ENCODE assay signal across 20 mouse cellular contexts in the genomic region with DNA sequence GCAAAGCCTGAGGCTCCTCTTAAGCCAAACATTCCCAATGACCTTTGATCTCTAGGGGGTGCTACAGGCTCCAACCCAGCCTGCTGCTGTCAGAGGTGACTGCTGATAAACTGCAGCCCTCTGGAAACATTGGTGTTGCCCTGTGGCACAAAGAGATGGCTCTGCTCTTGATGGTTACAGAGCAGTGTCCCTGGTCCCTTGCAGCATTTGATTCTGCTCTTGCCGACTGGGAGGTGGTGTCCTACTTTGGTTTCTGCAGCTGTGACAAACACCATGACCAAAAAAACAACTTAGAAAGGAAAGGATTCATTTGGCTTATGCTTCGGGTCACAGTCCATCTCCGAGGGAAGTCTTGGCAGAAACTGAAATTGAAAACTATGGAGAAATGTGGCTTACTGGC. TPM values are rescaled to one million over a fixed set of nuclear protein-coding genes. Genes with fewer than 3 reads are reported as not detected.
DNase-seq lines count a peak whose midpoint lies in the region; ATAC-seq and TF ChIP-seq lines count a peak whose summit lies in the region.
"Had no signal": no experiment of that assay in that cellular context is flagged by ENCODE, and none has a peak within 500 bp of the region (broad histone marks: within the 10 kb centered on the region; RNA-seq: fewer than 3 reads in every experiment).

No protein-coding gene starts in this region.

- H3K4me3 ChIP-seq in intestine, postnatal 0 days (ENCODE audit: low read depth, low read length): no peak overlapping the region
- no peak overlapping the region for H3K4me3 ChIP-seq in neural tube, embryonic 15.5 days (replicated peaks)
- H3K4me3 ChIP-seq: heart, embryonic 12.5 days; layer of hippocampus, adult 2 months; liver, embryonic 13.5 days; neural tube, embryonic 13.5 days had no signal

- H3K27me3 ChIP-seq in intestine, postnatal 0 days (replicated peaks; ENCODE audit: control insufficient read depth, insufficient read depth, low read length): no peaks in the 10 kb centered on the region
- no peaks in the 10 kb centered on the region for H3K27me3 ChIP-seq in neural tube, embryonic 15.5 days (replicated peaks)
- H3K27me3 ChIP-seq: neural tube, embryonic 13.5 days had no signal

- no peak overlapping the region for H3K9ac ChIP-seq in intestine, postnatal 0 days (ENCODE audit: low read depth, low read length)
- H3K9ac ChIP-seq in neural tube, embryonic 15.5 days (replicated peaks): no peak overlapping the region
- H3K9ac ChIP-seq: forebrain, postnatal 0 days; heart, embryonic 12.5 days; liver, embryonic 13.5 days; neural tube, embryonic 13.5 days had no signal

- TF ChIP-seq CTCF in intestine, postnatal 0 days (IDR thresholded peaks at IDR 0.05; ENCODE audit: low read depth): peak; percentile 13; the same call in 1 of the 2 replicates

- H3K4me2 ChIP-seq in intestine, postnatal 0 days (replicated peaks; ENCODE audit: low read depth): no peak overlapping the region; the same call in 1 of the 2 replicates
- no peak overlapping the region for H3K4me2 ChIP-seq in neural tube, embryonic 15.5 days
- H3K4me2 ChIP-seq: heart, embryonic 12.5 days; liver, embryonic 13.5 days; neural tube, embryonic 13.5 days had no signal

- WGBS in intestine, postnatal 0 days: 24% methylated on average over 3 of the region's 3 CpGs
- WGBS in neural tube, embryonic 15.5 days: 80% methylated on average over 3 of the region's 3 CpGs

- H3K9me3 ChIP-seq in intestine, postnatal 0 days (ENCODE audit: control insufficient read depth): no peaks in the 10 kb centered on the region
- H3K9me3 ChIP-seq in neural tube, embryonic 15.5 days (replicated peaks): no peaks in the 10 kb centered on the region
- H3K9me3 ChIP-seq: heart, embryonic 12.5 days; liver, embryonic 13.5 days; neural tube, embryonic 13.5 days had no signal

- H3K4me1 ChIP-seq in intestine, postnatal 0 days (replicated peaks; ENCODE audit: control insufficient read depth, insufficient read depth, low read length): peaks cover 31% of the 10 kb centered on the region
- H3K4me1 ChIP-seq in neural tube, embryonic 15.5 days: peaks cover 44% of the 10 kb centered on the region

- ATAC-seq in intestine, postnatal 0 days: no peak
- no peak for ATAC-seq in neural tube, embryonic 15.5 days (ENCODE audit: low FRiP score)
- no peak for ATAC-seq in monocyte, adult 5-6 weeks (replicated peaks; ENCODE audit: insufficient number of reproducible peaks, low FRiP score, low TSS enrichment, poor library complexity, severe bottlenecking)
- ATAC-seq: forebrain, postnatal 0 days; hindbrain, postnatal 0 days had no signal

- no peaks in the 10 kb centered on the region for H3K36me3 ChIP-seq in intestine, postnatal 0 days (ENCODE audit: control insufficient read depth, insufficient read depth)
- no peaks in the 10 kb centered on the region for H3K36me3 ChIP-seq in neural tube, embryonic 15.5 days
- H3K36me3 ChIP-seq: G1E; heart, embryonic 12.5 days; liver, embryonic 13.5 days had no signal

- peak; percentile 59 for DNase-seq in kidney, adult 18-20 months
- no peak for DNase-seq in kidney, postnatal 4 days
- peak; percentile 50 for DNase-seq in embryo, embryonic 10.5 days (ENCODE audit: low spot score)
- DNase-seq in lung, postnatal 10 days: peak; percentile 60
- no peak for DNase-seq in adrenal gland, adult (ENCODE audit: inconsistent age in 2 of 2, low spot score in 1 of 2)
- DNase-seq: adrenal gland, postnatal 10 days; cerebellum, adult 2 months; forebrain, postnatal 0 days; gastrocnemius, postnatal 14 days; heart, postnatal 4 days; liver, embryonic 13.5 days; thymus, adult 2 months had no signal

- H3K27ac ChIP-seq in intestine, postnatal 0 days (ENCODE audit: low read depth, low read length): peak overlapping the region; percentile 50
- no peak overlapping the region for H3K27ac ChIP-seq in neural tube, embryonic 15.5 days (replicated peaks)
- H3K27ac ChIP-seq: hindbrain, postnatal 0 days; layer of hippocampus, adult 2 months; liver, embryonic 13.5 days; neural tube, embryonic 13.5 days had no signal

RNA-seq across cellular contexts. Expression of gene Pde9a, which starts 5.5 kb away (rescaled TPM):
- polyA plus RNA-seq in intestine, postnatal 0 days (2015; fragmentation: Nextera tagmentation; extraction: Ambion mirVana): 58.8 and 59.8 TPM in 2 replicates
- polyA plus RNA-seq in neural tube, embryonic 15.5 days (2015; fragmentation: Nextera tagmentation; extraction: Ambion mirVana): 24.9 and 25.8 TPM in 2 replicates
- not detected in 3 replicates for total RNA-seq in monocyte, adult 5-6 weeks (2017)
- polyA plus RNA-seq: G1E had no signal

Comparison
In these comparisons a context has a peak if more than half of its experiments do, and no peak if none do; other contexts are left out.
1. DNase-seq: peak in kidney, adult 18-20 months (single experiment), embryo, embryonic 10.5 days (single experiment) and lung, postnatal 10 days (single experiment); none in kidney, postnatal 4 days (0 of 2) and adrenal gland, adult (0 of 2).